Mouse (Mus musculus) mouse embryonic stem cell (cell line): ENCODE measurements around the gene Hist1h4a.
"Not testable (repeated sequence)": the region's sequence is repeated elsewhere in the genome, so short reads cannot be mapped to it uniquely, and the experiment has no call there.

Source experiments
- in situ Hi-C, 2 experiments: fragments of 300-500 bp; cut with MboI; formaldehyde crosslinking; loops; 1 replicate in 1 of 2; 3 replicates in 1 of 2; pipeline ENCODE4 v1.14.3; 2019 to 2020; ENCODE audit warnings: low sequenced_read_pairs in 2 of 2, low pct_unique_long_range_greater_than_20kb in 1 of 2, mixed read lengths in 1 of 2; ENCODE audit not compliant: unreplicated experiment in 1 of 2

Gene Hist1h4a

GRCm38 (mm10) chr13:23760972-23761864 lies at the start of gene Hist1h4a:
TSS of gene Hist1h4a (minus strand) at chr13:23761230.
- in situ Hi-C loops = no loop called here

- in situ Hi-C loops = no loop called here
Measured at GRCm38 (mm10) chr13:23806422-23807052, 45.5 kb upstream of the Hist1h4a start, which contains the start of gene Slc17a2. TSS of gene Slc17a2 (plus strand) at chr13:23806993.

GRCm38 (mm10) chr13:23804532-23804931 lies 43.5 kb upstream of the Hist1h4a start:
- in situ Hi-C loops = no loop called here

GRCm38 (mm10) chr13:23799405-23799804 lies 38.4 kb upstream of the Hist1h4a start:
- in situ Hi-C loops = no loop called here

GRCm38 (mm10) chr13:23792520-23792919 lies 31.5 kb upstream of the Hist1h4a start:
- in situ Hi-C loops = no loop called here

GRCm38 (mm10) chr13:23779025-23779424 lies 18.0 kb upstream of the Hist1h4a start:
- in situ Hi-C loops = no loop called here

- in situ Hi-C loops = no loop called here
Measured at GRCm38 (mm10) chr13:23778339-23778738, 17.3 kb upstream of the Hist1h4a start.

GRCm38 (mm10) chr13:23772561-23773313 lies 11.7 kb upstream of the Hist1h4a start:
- in situ Hi-C loops = no loop called here

GRCm38 (mm10) chr13:23769613-23770012 lies 8.6 kb upstream of the Hist1h4a start, which contains the start of gene Trim38:
TSS of gene Trim38 (plus strand) at chr13:23769913.
- in situ Hi-C loops = not testable (repeated sequence)

- in situ Hi-C loops = no loop called here
Measured at GRCm38 (mm10) chr13:23768834-23769397, 7.9 kb upstream of the Hist1h4a start.

- in situ Hi-C loops = no loop called here
Measured at GRCm38 (mm10) chr13:23766772-23767171, 5.7 kb upstream of the Hist1h4a start.

- in situ Hi-C loops = no loop called here
Measured at GRCm38 (mm10) chr13:23765172-23765513, 4.1 kb upstream of the Hist1h4a start.

GRCm38 (mm10) chr13:23764324-23765171 lies 3.5 kb upstream of the Hist1h4a start:
- in situ Hi-C loops = no loop called here

- in situ Hi-C loops = no loop called here
Measured at GRCm38 (mm10) chr13:23763586-23764323, 2.7 kb upstream of the Hist1h4a start, which contains the start of gene Hist1h1a. TSS of gene Hist1h1a (plus strand) at chr13:23763666.

- in situ Hi-C loops = no loop called here
Measured at GRCm38 (mm10) chr13:23763242-23763585, 2.2 kb upstream of the Hist1h4a start.

GRCm38 (mm10) chr13:23761871-23762821 lies 1.1 kb upstream of the Hist1h4a start, which contains the start of gene Hist1h3a:
TSS of gene Hist1h3a (minus strand) at chr13:23762386.
- in situ Hi-C loops = not testable (repeated sequence)
